Mouse (Mus musculus): ENCODE data around the gene Vamp1. TPM values are rescaled to one million over a fixed set of nuclear protein-coding genes. Genes with fewer than 3 reads are reported as not detected.

Gene Vamp1
- polyA plus RNA-seq, 1 experiment from 2014 or later, result 4.7 TPM

DNA sequence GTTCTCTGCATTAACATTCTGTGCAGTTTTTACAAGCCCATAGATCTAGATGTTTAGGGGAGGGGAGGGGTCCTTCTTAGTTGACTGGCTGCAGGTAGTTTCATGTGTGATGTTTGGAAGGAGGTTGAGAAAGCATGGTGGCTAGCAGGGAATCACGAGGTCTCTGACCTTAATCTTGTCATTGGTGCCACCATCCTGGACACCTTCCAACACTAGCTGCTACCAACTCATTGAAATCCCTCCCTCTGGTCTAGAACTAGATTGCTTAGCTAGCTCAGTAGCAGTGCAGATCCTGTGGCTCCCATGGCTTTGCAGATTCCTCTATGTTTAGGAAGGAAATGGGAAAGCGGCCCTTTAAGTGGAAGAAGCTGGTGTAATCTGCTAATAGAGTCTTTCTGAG, 1.5 kb downstream of the Vamp1 start:
- ATAC-seq (ENCODE audit: low FRiP score, low read depth), result no peak
- Histone ChIP-seq H3K9me3 (no peaks in the 10 kb centered on the region), H3K4me2 (replicated peaks) (no peak overlapping the region), H3K9ac (replicated peaks) (no peak overlapping the region), H3K4me3 (no peak overlapping the region), H3K27me3 (peaks cover 21% of the 10 kb centered on the region), H3K27ac (replicated peaks) (no peak overlapping the region), H3K36me3 (no peaks in the 10 kb centered on the region), H3K4me1 (peaks cover 10% of the 10 kb centered on the region; the same call in 1 of the 2 replicates)
- 86% methylated on average over 2 of the region's 2 CpGs for WGBS

- whole genome bisulfite sequencing, result 92% methylated on average over 11 of the region's 11 CpGs
- no peak for ATAC-seq (ENCODE audit: low FRiP score, low read depth)
- H3K4me2 ChIP-seq (replicated peaks), result no peak overlapping the region
These were observed 2.5 kb downstream of the Vamp1 start for GRCm38 (mm10) chr6:125217899-125218298.

GRCm38 (mm10) chr6:125218963-125219362, 3.6 kb downstream of the Vamp1 start:
- no peak for ATAC-seq (ENCODE audit: low FRiP score, low read depth)

More at GRCm38 (mm10) chr6:125217899-125218298, 2.5 kb downstream of the Vamp1 start:
- peaks cover 18% of the 10 kb centered on the region for H3K27me3 ChIP-seq
- no peak overlapping the region for H3K4me3 ChIP-seq
- no peak overlapping the region for H3K27ac ChIP-seq (replicated peaks)
- H3K9me3 ChIP-seq, result no peaks in the 10 kb centered on the region
- 0 out of 2 replicates have a peak, but pooled peaks cover 3% of the 10 kb centered on the region for H3K36me3 ChIP-seq
- H3K9ac ChIP-seq (replicated peaks), result no peak overlapping the region
- H3K4me1 ChIP-seq, result peaks cover 10% of the 10 kb centered on the region; the same call in 1 of the 2 replicates

GRCm38 (mm10) chr6:125221115-125221745, 5.9 kb downstream of the Vamp1 start:
- H3K4me3 ChIP-seq, result no peak overlapping the region
- H3K4me1 ChIP-seq, result 0 out of 2 replicates have a peak, but pooled peaks cover 3% of the 10 kb centered on the region
- no peaks in the 10 kb centered on the region for H3K9me3 ChIP-seq
- H3K27ac ChIP-seq (replicated peaks), result no peak overlapping the region
- ATAC-seq (ENCODE audit: low FRiP score, low read depth), result no peak
- no peak overlapping the region for H3K4me2 ChIP-seq (replicated peaks)
- WGBS, result 91% methylated on average over 20 of the region's 20 CpGs
- H3K27me3 ChIP-seq, result peaks cover 8% of the 10 kb centered on the region
- H3K36me3 ChIP-seq, result 0 out of 2 replicates have a peak, but pooled peaks cover 3% of the 10 kb centered on the region
- H3K9ac ChIP-seq (replicated peaks), result no peak overlapping the region

More at GRCm38 (mm10) chr6:125218963-125219362, 3.6 kb downstream of the Vamp1 start:
- Histone ChIP-seq H3K36me3 (0 out of 2 replicates have a peak, but pooled peaks cover 3% of the 10 kb centered on the region), H3K4me3 (no peak overlapping the region), H3K9me3 (no peaks in the 10 kb centered on the region), H3K4me1 (peaks cover 10% of the 10 kb centered on the region; the same call in 1 of the 2 replicates), H3K27me3 (peaks cover 9% of the 10 kb centered on the region), H3K27ac (replicated peaks) (no peak overlapping the region), H3K4me2 (replicated peaks) (no peak overlapping the region), H3K9ac (replicated peaks) (no peak overlapping the region)
- 77% methylated on average over 4 of the region's 4 CpGs for WGBS

- no peak overlapping the region for H3K27ac ChIP-seq (replicated peaks)
- H3K36me3 ChIP-seq, result 0 out of 2 replicates have a peak, but pooled peaks cover 3% of the 10 kb centered on the region
- H3K9me3 ChIP-seq, result no peaks in the 10 kb centered on the region
- no peak overlapping the region for H3K4me3 ChIP-seq
- no peak overlapping the region for H3K9ac ChIP-seq (replicated peaks)
- H3K4me2 ChIP-seq (replicated peaks), result no peak overlapping the region
- H3K4me1 ChIP-seq, result no peaks in the 10 kb centered on the region
- 70% methylated on average over 2 of the region's 2 CpGs for WGBS
- no peak for ATAC-seq (ENCODE audit: low FRiP score, low read depth)
- no peaks in the 10 kb centered on the region for H3K27me3 ChIP-seq
These were observed 6.8 kb downstream of the Vamp1 start for GRCm38 (mm10) chr6:125222146-125222545.

GRCm38 (mm10) chr6:125222577-125222976, 7.2 kb downstream of the Vamp1 start:
- H3K27ac ChIP-seq (replicated peaks), result no peak overlapping the region
- no peak overlapping the region for H3K4me2 ChIP-seq (replicated peaks)
- H3K27me3 ChIP-seq, result no peaks in the 10 kb centered on the region
- H3K36me3 ChIP-seq, result 0 out of 2 replicates have a peak, but pooled peaks cover 3% of the 10 kb centered on the region
- no peak overlapping the region for H3K4me3 ChIP-seq
- no peak for ATAC-seq (ENCODE audit: low FRiP score, low read depth)
- H3K9ac ChIP-seq (replicated peaks), result no peak overlapping the region
- no peaks in the 10 kb centered on the region for H3K9me3 ChIP-seq
- 79% methylated on average over 3 of the region's 3 CpGs for WGBS
- H3K4me1 ChIP-seq, result no peaks in the 10 kb centered on the region

GRCm38 (mm10) chr6:125225518-125226115, 10.3 kb downstream of the Vamp1 start:
- WGBS, result 86% methylated on average over 5 of the region's 5 CpGs
- Histone ChIP-seq H3K4me3 (no peak overlapping the region), H3K4me1 (no peaks in the 10 kb centered on the region), H3K9ac (replicated peaks) (no peak overlapping the region), H3K27ac (replicated peaks) (no peak overlapping the region), H3K27me3 (no peaks in the 10 kb centered on the region), H3K4me2 (replicated peaks) (no peak overlapping the region), H3K36me3 (0 out of 2 replicates have a peak, but pooled peaks cover 3% of the 10 kb centered on the region), H3K9me3 (no peaks in the 10 kb centered on the region)
- no peak for ATAC-seq (ENCODE audit: low FRiP score, low read depth)

GRCm38 (mm10) chr6:125230571-125230970, 15.2 kb downstream of the Vamp1 start:
- no peaks in the 10 kb centered on the region for H3K9me3 ChIP-seq
- H3K4me1 ChIP-seq, result peaks cover 14% of the 10 kb centered on the region
- no peak overlapping the region for H3K9ac ChIP-seq (replicated peaks)
- no peaks in the 10 kb centered on the region for H3K27me3 ChIP-seq
- WGBS, result 70% methylated on average over 9 of the region's 9 CpGs
- H3K4me2 ChIP-seq (replicated peaks), result 0 out of 2 replicates have a peak overlapping the region, but pooled peaks have one; percentile 2
- 0 out of 2 replicates have a peak, but pooled peaks have one; percentile 17 for ATAC-seq (ENCODE audit: low FRiP score, low read depth)
- no peak overlapping the region for H3K4me3 ChIP-seq
- H3K27ac ChIP-seq (replicated peaks), result no peak overlapping the region
- no peaks in the 10 kb centered on the region for H3K36me3 ChIP-seq

DNA sequence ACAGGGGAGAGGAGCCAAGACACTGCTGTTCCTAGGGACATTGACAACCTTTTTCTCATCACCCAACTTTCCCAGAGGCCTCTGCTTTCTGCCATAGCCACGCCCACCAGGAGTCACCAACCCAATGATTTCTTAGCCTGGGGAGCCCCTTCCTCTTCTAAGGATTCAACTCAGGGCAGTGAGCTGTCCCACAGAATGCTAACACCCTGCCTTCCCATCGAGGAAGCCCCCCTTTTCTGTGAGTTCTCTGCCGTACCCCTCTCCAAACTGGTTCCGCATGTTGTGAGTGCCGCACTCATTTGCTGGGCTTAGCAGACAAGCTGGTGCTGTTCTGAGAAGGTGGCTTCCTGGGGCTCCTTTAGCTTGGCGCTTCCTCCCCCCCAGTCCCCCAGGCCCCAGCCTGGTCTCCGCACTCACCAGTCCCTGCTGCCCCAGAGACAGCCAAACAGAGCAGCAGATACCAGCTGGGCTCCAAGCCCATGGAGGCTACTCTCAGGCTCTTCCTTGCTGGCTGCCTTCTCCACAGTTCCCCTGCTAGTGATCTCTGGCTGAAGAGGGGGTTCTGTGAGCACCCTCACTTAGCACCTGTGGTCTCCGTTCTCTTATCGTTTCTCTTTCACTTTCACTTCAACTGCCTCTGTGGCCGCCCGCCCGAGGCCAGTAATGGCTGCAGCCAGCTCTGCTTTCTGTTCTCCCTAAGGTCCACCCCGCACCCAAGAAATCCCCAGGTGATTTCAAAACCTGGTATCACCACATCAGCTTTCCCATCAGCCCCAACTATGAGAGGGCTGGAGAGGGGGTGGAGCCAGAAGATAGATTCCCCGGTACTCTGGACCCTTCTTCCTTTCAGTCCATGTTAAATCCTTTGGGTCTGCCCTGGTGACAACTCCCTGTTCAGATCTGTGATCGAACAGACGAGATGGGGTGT, 16.0 kb downstream of the Vamp1 start, which contains the start of gene Tapbpl:
Gene Tapbpl, minus strand, starts transcription at position 744 of the 928 bp plus-strand sequence.
- H3K4me3 ChIP-seq, result peak within 1 kb of the TSS; percentile 43
- no peaks in the 10 kb centered on the region for H3K9me3 ChIP-seq
- WGBS, result 10% methylated on average over 16 of the region's 16 CpGs
- H3K4me1 ChIP-seq, result peaks cover 17% of the 10 kb centered on the region
- peak within 1 kb of the TSS; percentile 65 for H3K9ac ChIP-seq (replicated peaks)
- H3K36me3 ChIP-seq, result no peaks in the 10 kb centered on the region
- H3K4me2 ChIP-seq (replicated peaks), result peak within 1 kb of the TSS; percentile 79
- H3K27me3 ChIP-seq, result no peaks in the 10 kb centered on the region
- peak within 1 kb of the TSS; percentile 42 for H3K27ac ChIP-seq (replicated peaks)
- peak; percentile 70 for ATAC-seq (ENCODE audit: low FRiP score, low read depth)

DNA sequence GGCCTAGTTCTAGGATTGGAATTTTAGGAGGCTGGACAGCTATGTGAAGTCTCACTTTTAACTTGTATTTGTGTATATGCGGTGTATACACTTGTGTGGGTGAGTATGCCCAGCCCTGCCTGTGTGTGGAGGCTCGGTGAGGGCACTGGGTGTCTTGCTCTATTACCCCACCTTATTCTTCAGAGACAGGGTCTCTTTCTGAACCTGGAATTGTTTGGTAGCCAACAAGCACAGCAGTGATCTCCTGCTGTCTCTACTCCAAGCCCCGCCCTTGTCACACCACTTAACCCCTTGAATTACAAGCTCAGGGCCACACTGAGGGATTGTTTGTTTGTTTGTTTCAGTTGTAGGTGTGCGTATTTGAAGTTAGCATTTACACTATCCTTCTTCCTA, 16.7 kb downstream of the Vamp1 start:
- Histone ChIP-seq H3K4me1 (peaks cover 21% of the 10 kb centered on the region), H3K9ac (replicated peaks) (peak overlapping the region; percentile 65), H3K9me3 (no peaks in the 10 kb centered on the region), H3K27me3 (no peaks in the 10 kb centered on the region), H3K4me3 (peak overlapping the region; percentile 43), H3K27ac (replicated peaks) (0 out of 2 replicates have a peak overlapping the region, but pooled peaks have one; percentile 42), H3K4me2 (replicated peaks) (peak overlapping the region; percentile 79), H3K36me3 (no peaks in the 10 kb centered on the region)
- 59% methylated on average over 4 of the region's 4 CpGs for WGBS
- no peak for ATAC-seq (ENCODE audit: low FRiP score, low read depth)

DNA sequence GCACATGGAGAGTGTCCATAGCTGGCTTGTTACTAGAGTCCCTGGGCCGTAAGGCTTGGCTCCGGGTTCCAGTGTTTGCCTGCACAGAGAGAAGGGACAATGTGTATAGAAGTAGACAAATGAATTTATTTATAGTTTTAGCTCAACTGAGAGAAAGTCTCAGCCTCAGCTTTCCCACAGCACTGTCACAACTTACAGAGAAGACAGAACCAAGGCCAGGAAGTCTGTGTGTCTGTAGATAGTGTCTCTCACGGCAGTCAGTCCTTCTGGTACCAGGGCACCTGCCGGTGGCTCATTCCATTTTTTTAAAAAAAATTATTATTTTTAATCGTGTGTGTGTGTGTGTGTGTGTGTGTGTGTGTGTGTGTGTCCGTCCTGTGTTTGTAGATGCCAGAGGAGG, 17.2 kb downstream of the Vamp1 start:
- Histone ChIP-seq H3K36me3 (no peaks in the 10 kb centered on the region), H3K27me3 (no peaks in the 10 kb centered on the region), H3K9ac (replicated peaks) (no peak overlapping the region), H3K9me3 (no peaks in the 10 kb centered on the region), H3K27ac (replicated peaks) (no peak overlapping the region), H3K4me2 (replicated peaks) (no peak overlapping the region), H3K4me3 (no peak overlapping the region), H3K4me1 (peaks cover 21% of the 10 kb centered on the region)
- 83% methylated on average over 6 of the region's 6 CpGs for WGBS
- ATAC-seq (ENCODE audit: low FRiP score, low read depth), result no peak

All from midbrain, embryonic 12.5 days (tissue).